Mouse (Mus musculus) left cerebral cortex, postnatal 14 days (tissue): ENCODE data around the gene Afg3l1. TPM values are rescaled to one million over a fixed set of nuclear protein-coding genes. Genes with fewer than 3 reads are reported as not detected.
"Not testable (repeated sequence)": the region's sequence is repeated elsewhere in the genome, so short reads cannot be mapped to it uniquely, and the experiment has no call there.

Experiments
- DNase-seq, 2 experiments: peaks; one replicate each; pipeline ENCODE4 v3.0.0; 2021 to 2022; ENCODE audit warnings: low spot score in 2 of 2, mixed read lengths in 1 of 2
- intact Hi-C: fragments of 180-260 bp; cut with DNase I; formaldehyde crosslinking; loops from one replicate; pipeline ENCODE4 v1.15.1; 2025
- total RNA-seq, 2 experiments: library from RNA; stranded (reverse); gene quantifications; 2 replicates each; pipeline ENCODE4 v1.2.3; 2021

Gene Afg3l1
- total RNA-seq, 2 experiments from 2014 or later = 31.6 to 36.5 TPM

DNA sequence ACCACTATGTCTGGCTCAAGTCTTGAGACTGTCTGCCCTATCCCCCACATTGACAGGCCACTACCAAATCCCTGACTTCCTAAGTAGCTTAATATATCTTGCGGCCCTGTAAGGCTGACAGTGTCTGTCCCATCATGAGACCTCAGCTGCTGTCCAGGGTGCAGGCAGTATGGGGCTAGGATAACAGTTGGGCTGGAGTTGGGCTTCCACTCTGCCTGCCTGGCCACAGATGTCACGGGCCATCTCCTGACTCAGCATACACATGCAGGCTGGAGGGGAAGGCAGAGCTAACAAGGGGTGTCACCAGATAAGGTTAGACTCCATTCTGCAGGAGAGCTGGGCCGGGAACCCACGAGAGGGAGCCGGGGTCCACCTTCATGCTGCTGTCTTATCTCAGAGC lies 29.4 kb downstream of the Afg3l1 start:
- intact Hi-C loops = no loop called here

GRCm38 (mm10) chr8:123510819-123511218 lies 33.1 kb downstream of the Afg3l1 start:
- no peak for DNase-seq
- intact Hi-C loops = no loop called here

More for the DNA sequence above, 29.4 kb downstream of the Afg3l1 start:
- no peak for DNase-seq

GRCm38 (mm10) chr8:123514136-123514535 lies 36.4 kb downstream of the Afg3l1 start:
- no peak for DNase-seq
- intact Hi-C loops = no loop called here

- intact Hi-C loops = no loop called here
- DNase-seq = peak in 1 of 2 experiments; percentile 47
Observed at GRCm38 (mm10) chr8:123514781-123515539, 37.3 kb downstream of the Afg3l1 start, which contains the start of gene Dbndd1. Dbndd1 (minus strand) TSS chr8:123515463.

GRCm38 (mm10) chr8:123515540-123515897 lies 37.8 kb downstream of the Afg3l1 start:
- intact Hi-C loops = no loop called here
- no peak for DNase-seq

DNA sequence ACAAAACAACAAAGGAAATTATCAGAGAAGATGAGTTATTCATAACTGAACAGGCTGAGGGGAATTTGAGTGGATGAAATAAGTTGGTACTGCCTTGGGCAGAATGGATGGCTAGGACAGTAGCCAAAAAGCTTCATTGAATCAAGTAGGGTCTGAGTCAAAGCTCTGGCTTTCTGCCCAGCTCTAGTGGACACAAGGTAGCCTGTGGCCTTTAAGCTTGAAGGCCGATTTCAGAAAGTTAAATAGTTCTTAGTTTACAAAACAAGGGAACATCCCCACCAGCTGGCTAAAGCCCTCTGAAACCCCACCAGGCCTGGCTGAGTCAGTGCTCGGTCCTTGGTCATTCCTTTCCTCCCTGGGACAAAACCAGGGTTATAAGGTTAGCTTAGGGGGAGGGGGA lies 38.9 kb downstream of the Afg3l1 start:
- intact Hi-C loops = no loop called here
- DNase-seq = no peak

GRCm38 (mm10) chr8:123518172-123518571 lies 40.5 kb downstream of the Afg3l1 start:
- intact Hi-C loops = no loop called here
- DNase-seq = no peak

DNA sequence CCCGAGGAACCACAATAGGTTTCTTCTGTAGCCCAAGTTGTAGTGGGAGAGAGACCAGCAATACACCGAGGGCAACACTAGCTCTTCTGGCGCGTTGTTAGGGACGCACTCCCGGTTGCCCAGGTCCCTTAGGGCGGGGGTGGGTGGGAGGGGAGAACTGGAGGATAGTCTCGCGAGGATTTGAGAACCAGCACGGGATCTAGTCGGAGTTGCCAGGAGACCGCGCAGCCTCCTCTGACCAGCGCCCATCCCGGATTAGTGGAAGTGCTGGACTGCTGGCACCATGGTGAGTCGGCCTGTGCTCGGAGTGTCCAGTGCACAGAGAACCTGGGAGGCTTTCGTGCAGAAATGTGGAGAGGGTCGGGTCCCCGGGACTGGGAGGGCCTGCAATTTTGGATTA lies 41.0 kb downstream of the Afg3l1 start, which contains the start of gene Gas8:
Gas8 (plus strand) TSS at position 168 of the 400 bp plus-strand sequence.
- peak; percentile 91 to 95 for DNase-seq
- intact Hi-C loops = no loop called here

DNA sequence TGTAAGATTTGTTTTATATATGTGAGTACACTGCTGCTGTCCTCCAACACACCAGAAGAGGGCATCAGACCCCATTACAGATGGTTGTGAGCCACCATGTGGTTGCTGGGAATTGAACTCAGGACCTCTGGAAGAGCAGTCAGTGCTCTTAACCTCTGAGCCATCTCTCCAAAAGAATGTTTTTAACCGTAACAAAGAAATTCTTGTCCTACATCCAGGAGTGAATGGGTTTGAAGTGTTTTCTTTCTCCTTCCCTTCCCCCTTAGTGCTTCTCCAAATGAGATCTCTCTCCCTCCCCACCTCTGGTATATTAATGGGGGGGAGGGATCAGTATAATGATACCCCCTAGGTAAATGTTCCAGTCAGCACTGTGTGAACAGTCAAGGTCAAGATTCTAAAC lies 42.3 kb downstream of the Afg3l1 start:
- intact Hi-C loops, DNase-seq: not testable (repeated sequence)

DNA sequence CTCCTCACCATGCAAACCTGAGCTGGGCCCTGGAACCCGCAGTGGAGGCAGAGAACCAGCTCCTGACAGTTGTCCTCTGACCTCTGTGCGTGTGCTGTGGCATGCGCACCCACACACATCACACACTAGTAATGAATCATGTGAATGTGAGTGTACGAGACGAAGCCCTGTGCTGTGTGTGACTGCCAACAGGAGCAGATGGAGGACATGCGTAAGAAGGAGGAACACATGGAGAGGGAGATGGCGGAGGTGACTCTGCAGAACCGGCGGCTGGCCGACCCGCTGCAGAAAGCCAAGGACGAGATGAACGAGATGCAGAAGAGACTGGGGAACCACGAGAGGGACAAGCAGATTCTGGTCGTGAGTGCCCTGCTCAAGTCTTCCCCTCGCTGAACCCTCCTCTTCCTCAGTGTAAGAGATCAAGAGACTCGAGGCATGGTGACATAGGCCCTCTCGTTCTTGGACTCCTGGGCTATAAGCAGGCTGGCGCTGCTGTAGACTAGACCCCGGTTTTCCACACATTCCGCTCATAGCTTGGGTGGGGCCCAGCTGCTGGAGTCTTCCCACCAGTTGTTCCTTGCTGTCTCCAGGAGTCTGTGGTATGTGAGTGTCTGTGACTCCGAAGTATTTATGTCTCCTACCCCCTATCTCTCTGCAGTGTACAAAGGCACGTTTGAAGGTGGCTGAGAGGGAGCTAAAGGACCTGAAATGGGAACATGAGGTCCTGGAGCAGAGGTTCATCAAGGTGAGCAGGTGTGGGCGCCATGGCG lies 50.2 kb downstream of the Afg3l1 start:
- intact Hi-C loops = no loop called here

GRCm38 (mm10) chr8:123536242-123536989 lies 58.7 kb downstream of the Afg3l1 start:
- intact Hi-C loops = no loop called here

More for the DNA sequence above, 50.2 kb downstream of the Afg3l1 start:
- peak in 1 of 2 experiments; percentile 62 for DNase-seq

GRCm38 (mm10) chr8:123536990-123537380 lies 59.3 kb downstream of the Afg3l1 start:
- DNase-seq = no peak
- intact Hi-C loops = no loop called here

More at GRCm38 (mm10) chr8:123536242-123536989, 58.7 kb downstream of the Afg3l1 start:
- no peak for DNase-seq

DNA sequence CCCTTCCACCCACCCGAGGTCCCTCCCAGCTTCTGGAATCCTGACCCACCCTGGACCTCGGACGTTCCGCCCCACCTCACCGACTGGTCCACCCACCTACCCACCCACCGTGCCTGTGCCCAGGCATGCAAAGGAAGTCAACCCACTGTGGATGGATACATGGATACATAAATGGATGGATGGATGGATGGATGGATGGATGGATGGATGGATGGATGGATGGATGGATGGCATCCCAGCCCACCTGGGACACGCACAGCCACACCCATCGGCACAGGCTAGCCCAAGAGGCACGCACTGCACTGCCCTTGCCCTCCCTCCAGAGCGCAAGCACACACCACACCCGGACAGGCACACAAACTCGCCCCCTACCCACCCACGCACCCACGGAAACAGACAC lies 59.9 kb downstream of the Afg3l1 start:
- intact Hi-C loops = not testable (repeated sequence)
- DNase-seq = peak in 1 of 2 experiments; percentile 57

Other genes starting within 250 kb of the Afg3l1 start
- gene Spata2l, start 241.7 kb upstream of the Afg3l1 start, total RNA-seq = 100 to 1,000 TPM; 125 to 142 TPM
- 10 to 100 TPM; 20.4 to 20.9 TPM for gene Zfp276, start 223.7 kb upstream of the Afg3l1 start, total RNA-seq
- 10 to 100 TPM; 60.2 to 71.8 TPM for gene Vps9d1, start 223.6 kb upstream of the Afg3l1 start, total RNA-seq
- gene Fanca, start 159.3 kb upstream of the Afg3l1 start, total RNA-seq = 1 to 10 TPM; 4.1 to 6.5 TPM
- 10 to 100 TPM; 16.3 to 17.1 TPM for gene Spire2, start 145.2 kb upstream of the Afg3l1 start, total RNA-seq
- gene Tcf25, start 104.2 kb upstream of the Afg3l1 start, total RNA-seq = 100 to 1,000 TPM; 541 to 593 TPM
- under 1 TPM in 1 of 2 experiments, not detected in 1; 0.09 TPM for gene Mc1r, start 70.8 kb upstream of the Afg3l1 start, total RNA-seq
- gene Tubb3, start 66.5 kb upstream of the Afg3l1 start, total RNA-seq = 100 to 1,000 TPM; 691 to 709 TPM
- gene Def8, start 54.4 kb upstream of the Afg3l1 start, total RNA-seq = 10 to 100 TPM; 76.1 to 76.7 TPM
- gene Dbndd1, start 37.6 kb downstream of the Afg3l1 start, total RNA-seq = 10 to 100 TPM; 12.4 to 12.8 TPM
- 10 to 100 TPM; 25.7 to 30.7 TPM for gene Gas8, start 40.9 kb downstream of the Afg3l1 start, total RNA-seq
- 10 to 100 TPM; 40.6 to 51.9 TPM for gene Rhou, start 176.0 kb downstream of the Afg3l1 start, total RNA-seq